Mouse (Mus musculus) erythroblast, embryonic 14.5 days (primary cell): ENCODE measurements at regions not wholly inside any gene's neighbourhood (a gene's known extent, or its start where the extent isn't known, plus 50 kb on each side); places are given as distances from the start of the nearest gene placed in this dataset.

Experiments used
- GATA1 ChIP-seq: IDR thresholded peaks from 2 replicates; pipeline ENCODE4 v1.6.1; 2012; ENCODE audit warnings: low read length, inconsistent platforms, mixed read lengths
- TAL1 ChIP-seq: IDR thresholded peaks from 3 replicates; pipeline ENCODE4 v1.6.1; 2012; ENCODE audit warnings: low read length, inconsistent platforms, mixed read lengths

DNA sequence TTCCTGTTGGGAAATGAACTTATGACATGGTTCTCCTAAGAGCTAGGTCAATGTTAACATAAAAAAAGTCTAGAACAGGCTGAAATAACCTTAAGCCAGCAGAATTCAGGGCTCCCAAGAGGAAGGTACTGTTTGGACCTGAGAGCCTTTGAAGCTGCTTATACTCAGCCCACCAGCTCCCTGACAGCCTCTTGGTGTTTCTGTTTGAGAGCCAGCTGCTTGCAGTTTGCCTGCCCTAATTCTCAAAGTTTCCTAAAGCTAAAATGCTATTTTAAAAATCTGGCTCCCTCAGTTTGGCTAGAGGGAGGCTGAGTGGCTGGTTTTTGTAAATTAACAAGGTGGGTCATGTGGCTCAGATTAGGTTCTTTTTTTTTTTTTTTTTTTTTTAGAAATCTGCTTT lies 72.5 kb upstream of the Bmp4 start:
- TF ChIP-seq TAL1 (no peak), GATA1 (no peak)
